Mouse (Mus musculus): Measurements from ENCODE around the gene Ttc30a2. TPM values are rescaled to one million over a fixed set of nuclear protein-coding genes. Genes with fewer than 3 reads are reported as not detected.

Gene Ttc30a2
- polyA plus RNA-seq, 1 experiment from 2014 or later = 1.5 TPM

GRCm38 (mm10) chr2:75998692-75999091 is 20.7 kb upstream of the Ttc30a2 start:
- H3K4me3 ChIP-seq (replicated peaks; ENCODE audit: low read length) = no peak overlapping the region
- H3K36me3 ChIP-seq (replicated peaks; ENCODE audit: control insufficient read depth, insufficient read depth) = no peaks in the 10 kb centered on the region
- 0 out of 2 replicates have a peak, but pooled peaks cover 4% of the 10 kb centered on the region for H3K4me1 ChIP-seq (replicated peaks; ENCODE audit: control insufficient read depth, insufficient read depth, low read length)
- H3K4me2 ChIP-seq (replicated peaks) = no peak overlapping the region
- DNase-seq (ENCODE audit: low spot score) (peak; percentile 40), ATAC-seq (ENCODE audit: low FRiP score) (no peak)
- H3K27ac ChIP-seq = peak overlapping the region; percentile 7; the same call in 1 of the 2 replicates
- no peaks in the 10 kb centered on the region for H3K9me3 ChIP-seq (ENCODE audit: control insufficient read depth, low read length)
- WGBS = 27% methylated on average over 8 of the region's 8 CpGs
- no peaks in the 10 kb centered on the region for H3K27me3 ChIP-seq (ENCODE audit: control insufficient read depth, insufficient read depth, low read length)
- no peak overlapping the region for H3K9ac ChIP-seq

- 0 out of 2 replicates have a peak, but pooled peaks cover 8% of the 10 kb centered on the region for H3K4me1 ChIP-seq (replicated peaks; ENCODE audit: control insufficient read depth, insufficient read depth, low read length)
- no peak for DNase-seq (ENCODE audit: low spot score)
- H3K9me3 ChIP-seq (ENCODE audit: control insufficient read depth, low read length) = no peaks in the 10 kb centered on the region
- no peak overlapping the region; the same call in 1 of the 2 replicates for H3K27ac ChIP-seq
- WGBS = 38% methylated on average over 12 of the region's 12 CpGs
- H3K4me2 ChIP-seq (replicated peaks) = no peak overlapping the region
- no peak overlapping the region for H3K4me3 ChIP-seq (replicated peaks; ENCODE audit: low read length)
- H3K9ac ChIP-seq = no peak overlapping the region
- no peaks in the 10 kb centered on the region for H3K27me3 ChIP-seq (ENCODE audit: control insufficient read depth, insufficient read depth, low read length)
- no peaks in the 10 kb centered on the region for H3K36me3 ChIP-seq (replicated peaks; ENCODE audit: control insufficient read depth, insufficient read depth)
- ATAC-seq (ENCODE audit: low FRiP score) = no peak
Observed at GRCm38 (mm10) chr2:75997726-75998125, 19.8 kb upstream of the Ttc30a2 start.

GRCm38 (mm10) chr2:75994841-75995240 is 16.9 kb upstream of the Ttc30a2 start:
- WGBS = 96% methylated on average over 11 of the region's 11 CpGs
- no peak for DNase-seq (ENCODE audit: low spot score)
- Histone ChIP-seq H3K27me3 (ENCODE audit: control insufficient read depth, insufficient read depth, low read length) (no peaks in the 10 kb centered on the region), H3K4me3 (replicated peaks; ENCODE audit: low read length) (no peak overlapping the region), H3K4me2 (replicated peaks) (no peak overlapping the region), H3K36me3 (replicated peaks; ENCODE audit: control insufficient read depth, insufficient read depth) (no peaks in the 10 kb centered on the region), H3K4me1 (replicated peaks; ENCODE audit: control insufficient read depth, insufficient read depth, low read length) (peaks cover 24% of the 10 kb centered on the region), H3K9ac (no peak overlapping the region), H3K27ac (no peak overlapping the region), H3K9me3 (ENCODE audit: control insufficient read depth, low read length) (no peaks in the 10 kb centered on the region)
- no peak for ATAC-seq (ENCODE audit: low FRiP score)

GRCm38 (mm10) chr2:75991581-75992205 is 13.7 kb upstream of the Ttc30a2 start:
- H3K27ac ChIP-seq = peak overlapping the region; percentile 61; the same call in 1 of the 2 replicates
- no peaks in the 10 kb centered on the region for H3K36me3 ChIP-seq (replicated peaks; ENCODE audit: control insufficient read depth, insufficient read depth)
- H3K4me3 ChIP-seq (replicated peaks; ENCODE audit: low read length) = no peak overlapping the region
- ATAC-seq (ENCODE audit: low FRiP score) (no peak), DNase-seq (ENCODE audit: low spot score) (no peak)
- no peak overlapping the region for H3K9ac ChIP-seq
- H3K4me2 ChIP-seq (replicated peaks) = no peak overlapping the region
- peaks cover 51% of the 10 kb centered on the region for H3K4me1 ChIP-seq (replicated peaks; ENCODE audit: control insufficient read depth, insufficient read depth, low read length)
- H3K9me3 ChIP-seq (ENCODE audit: control insufficient read depth, low read length) = no peaks in the 10 kb centered on the region
- no peaks in the 10 kb centered on the region for H3K27me3 ChIP-seq (ENCODE audit: control insufficient read depth, insufficient read depth, low read length)
- WGBS = 55% methylated on average over 6 of the region's 6 CpGs

- Histone ChIP-seq H3K27me3 (ENCODE audit: control insufficient read depth, insufficient read depth, low read length) (no peaks in the 10 kb centered on the region), H3K4me1 (replicated peaks; ENCODE audit: control insufficient read depth, insufficient read depth, low read length) (peaks cover 53% of the 10 kb centered on the region), H3K27ac (peak overlapping the region; percentile 95; the same call in 1 of the 2 replicates), H3K4me3 (replicated peaks; ENCODE audit: low read length) (no peak overlapping the region), H3K9ac (no peak overlapping the region), H3K4me2 (replicated peaks) (no peak overlapping the region), H3K9me3 (ENCODE audit: control insufficient read depth, low read length) (no peaks in the 10 kb centered on the region), H3K36me3 (replicated peaks; ENCODE audit: control insufficient read depth, insufficient read depth) (no peaks in the 10 kb centered on the region)
- ATAC-seq (ENCODE audit: low FRiP score) (no peak), DNase-seq (ENCODE audit: low spot score) (no peak)
- WGBS = 52% methylated on average over 13 of the region's 13 CpGs
Observed at GRCm38 (mm10) chr2:75990885-75991539, 13.0 kb upstream of the Ttc30a2 start.

- no peak for DNase-seq (ENCODE audit: low spot score)
- ATAC-seq (ENCODE audit: low FRiP score) = no peak
- Histone ChIP-seq H3K4me3 (replicated peaks; ENCODE audit: low read length) (no peak overlapping the region), H3K36me3 (replicated peaks; ENCODE audit: control insufficient read depth, insufficient read depth) (no peaks in the 10 kb centered on the region), H3K4me2 (replicated peaks) (peak overlapping the region; percentile 40; the same call in 1 of the 2 replicates), H3K9me3 (ENCODE audit: control insufficient read depth, low read length) (no peaks in the 10 kb centered on the region), H3K9ac (peak overlapping the region; percentile 58; the same call in 1 of the 2 replicates), H3K4me1 (replicated peaks; ENCODE audit: control insufficient read depth, insufficient read depth, low read length) (peaks cover 56% of the 10 kb centered on the region), H3K27ac (peak overlapping the region; percentile 95), H3K27me3 (ENCODE audit: control insufficient read depth, insufficient read depth, low read length) (no peaks in the 10 kb centered on the region)
- WGBS = 63% methylated on average over 4 of the region's 4 CpGs
Observed at GRCm38 (mm10) chr2:75989694-75990093, 11.7 kb upstream of the Ttc30a2 start.

GRCm38 (mm10) chr2:75988779-75989363 is 10.9 kb upstream of the Ttc30a2 start:
- Histone ChIP-seq H3K9me3 (ENCODE audit: control insufficient read depth, low read length) (no peaks in the 10 kb centered on the region), H3K4me1 (replicated peaks; ENCODE audit: control insufficient read depth, insufficient read depth, low read length) (peaks cover 56% of the 10 kb centered on the region), H3K4me2 (replicated peaks) (peak overlapping the region; percentile 40), H3K36me3 (replicated peaks; ENCODE audit: control insufficient read depth, insufficient read depth) (no peaks in the 10 kb centered on the region), H3K27me3 (ENCODE audit: control insufficient read depth, insufficient read depth, low read length) (no peaks in the 10 kb centered on the region), H3K9ac (peak overlapping the region; percentile 58), H3K4me3 (replicated peaks; ENCODE audit: low read length) (no peak overlapping the region), H3K27ac (peak overlapping the region; percentile 95)
- DNase-seq (ENCODE audit: low spot score) (peak; percentile 60), ATAC-seq (ENCODE audit: low FRiP score) (peak; percentile 65)
- WGBS = 29% methylated on average over 7 of the region's 7 CpGs

- Histone ChIP-seq H3K4me3 (replicated peaks; ENCODE audit: low read length) (no peak overlapping the region), H3K27me3 (ENCODE audit: control insufficient read depth, insufficient read depth, low read length) (no peaks in the 10 kb centered on the region), H3K27ac (peak overlapping the region; percentile 95), H3K4me2 (replicated peaks) (peak overlapping the region; percentile 40), H3K4me1 (replicated peaks; ENCODE audit: control insufficient read depth, insufficient read depth, low read length) (peaks cover 51% of the 10 kb centered on the region), H3K9me3 (ENCODE audit: control insufficient read depth, low read length) (no peaks in the 10 kb centered on the region), H3K36me3 (replicated peaks; ENCODE audit: control insufficient read depth, insufficient read depth) (no peaks in the 10 kb centered on the region), H3K9ac (peak overlapping the region; percentile 58)
- peak; percentile 64 for ATAC-seq (ENCODE audit: low FRiP score)
- WGBS = 40% methylated on average over 4 of the region's 4 CpGs
- DNase-seq (ENCODE audit: low spot score) = peak; percentile 69
Observed at GRCm38 (mm10) chr2:75988378-75988777, 10.4 kb upstream of the Ttc30a2 start.

- no peaks in the 10 kb centered on the region for H3K36me3 ChIP-seq (replicated peaks; ENCODE audit: control insufficient read depth, insufficient read depth)
- DNase-seq (ENCODE audit: low spot score) (no peak), ATAC-seq (ENCODE audit: low FRiP score) (no peak)
- H3K4me1 ChIP-seq (replicated peaks; ENCODE audit: control insufficient read depth, insufficient read depth, low read length) = peaks cover 50% of the 10 kb centered on the region
- H3K4me2 ChIP-seq (replicated peaks) = no peak overlapping the region
- H3K9ac ChIP-seq = no peak overlapping the region
- peak overlapping the region; percentile 95 for H3K27ac ChIP-seq
- no peak overlapping the region for H3K4me3 ChIP-seq (replicated peaks; ENCODE audit: low read length)
- WGBS = 71% methylated on average over 9 of the region's 9 CpGs
- no peaks in the 10 kb centered on the region for H3K9me3 ChIP-seq (ENCODE audit: control insufficient read depth, low read length)
- H3K27me3 ChIP-seq (ENCODE audit: control insufficient read depth, insufficient read depth, low read length) = no peaks in the 10 kb centered on the region
Observed at GRCm38 (mm10) chr2:75987739-75988138, 9.8 kb upstream of the Ttc30a2 start.

Measured in hindbrain, embryonic 14.5 days (tissue).